ENCODE assay signal across 8 mouse cellular contexts in genomic region chr2:167894948-167895372, GRCm38 (mm10). TPM values are rescaled to one million over a fixed set of nuclear protein-coding genes. Genes with fewer than 3 reads are reported as not detected.
DNase-seq lines count a peak whose midpoint lies in the region; ATAC-seq lines count a peak whose summit lies in the region.

No protein-coding gene starts in this region.

- peak overlapping the region; percentile 25 for H3K4me3 ChIP-seq in hindbrain, embryonic 15.5 days

- H3K27ac ChIP-seq in hindbrain, embryonic 15.5 days (replicated peaks), result no peak overlapping the region

- H3K9me3 ChIP-seq in hindbrain, embryonic 15.5 days, result no peaks in the 10 kb centered on the region

- peak; percentile 89 for DNase-seq in NIH3T3 (ENCODE audit: low read depth)
- DNase-seq in cerebellum, postnatal 14 days, result peak; percentile 94 to 95
- DNase-seq in frontal cortex, postnatal 36 days (ENCODE audit: low spot score in 2 of 2), result peak; percentile 85 to 86
- peak; percentile 58 for DNase-seq in left cerebral cortex, adult 11 months (ENCODE audit: low spot score)
- peak; percentile 85 for DNase-seq in lung, postnatal 36 days
- DNase-seq in retina, postnatal 1 day, result peak; percentile 81
- DNase-seq in thymus, postnatal 4 days, result peak; percentile 94

- ATAC-seq in hindbrain, embryonic 15.5 days (ENCODE audit: low FRiP score, low read depth), result peak; percentile 81

- peaks cover 6% of the 10 kb centered on the region; the same call in 1 of the 2 replicates for H3K4me1 ChIP-seq in hindbrain, embryonic 15.5 days (replicated peaks)

- WGBS in hindbrain, embryonic 15.5 days, result under 1% methylated on average over 30 of the region's 30 CpGs

- H3K36me3 ChIP-seq in hindbrain, embryonic 15.5 days, result no peaks in the 10 kb centered on the region

- peaks cover 19% of the 10 kb centered on the region for H3K27me3 ChIP-seq in hindbrain, embryonic 15.5 days

- H3K4me2 ChIP-seq in hindbrain, embryonic 15.5 days, result peak overlapping the region; percentile 54

- no peak overlapping the region for H3K9ac ChIP-seq in hindbrain, embryonic 15.5 days

RNA-seq across cellular contexts. Expression of gene Ptpn1, which starts 36.9 kb away (rescaled TPM):
- polyA plus RNA-seq in hindbrain, embryonic 15.5 days (2015; fragmentation: Nextera tagmentation; extraction: Ambion mirVana), result 69.5 and 77.5 TPM in 2 replicates
